Mouse (Mus musculus) CH12.LX (cell line): ENCODE data around the gene Brip1. TPM values are rescaled to one million over a fixed set of nuclear protein-coding genes. Genes with fewer than 3 reads are reported as not detected.
A peak's percentile ranks its signal among the peaks of the same experiment; 100 is the strongest.

Source experiments
- DNase-seq: peaks from one replicate; pipeline ENCODE4 v3.0.0-alpha.2; 2013; ENCODE audit errors: extremely low read depth
- H3K27ac ChIP-seq: 2 replicates; pipeline ENCODE4 v1.5.1; 2012; ENCODE audit warnings: low read depth, mild to moderate bottlenecking, control low read depth, moderate library complexity; ENCODE audit not compliant: insufficient read depth
- H3K27me3 ChIP-seq: replicated peaks from 2 replicates; pipeline ENCODE3; 2012; ENCODE audit warnings: inconsistent platforms
- H3K36me3 ChIP-seq, 2 experiments: replicated peaks in 1 of 2; 2 replicates each; pipeline versions ENCODE3 to v1.6.1; 2012; ENCODE audit warnings: inconsistent platforms in 1 of 2, low read length in 1 of 2, mild to moderate bottlenecking in 1 of 2, mixed read lengths in 1 of 2, moderate library complexity in 1 of 2; ENCODE audit not compliant: control insufficient read depth in 1 of 2, insufficient read depth in 1 of 2
- H3K4me1 ChIP-seq, 2 experiments: 2 replicates each; pipeline ENCODE4 v1.6.1; 2012; ENCODE audit warnings: inconsistent platforms in 1 of 2, moderate library complexity in 1 of 2; ENCODE audit not compliant: insufficient read depth in 2 of 2, control insufficient read depth in 1 of 2
- H3K4me2 ChIP-seq: 2 replicates; pipeline ENCODE4 v1.6.1; 2012; ENCODE audit warnings: low read depth, mild to moderate bottlenecking, control low read depth; ENCODE audit not compliant: poor library complexity, insufficient read depth, severe bottlenecking
- H3K4me3 ChIP-seq, 3 experiments: fragments of 150-350 bp in 1 of 3; sonication (generic) in 1 of 3; replicated peaks in 1 of 3; 2 replicates each; pipeline versions ENCODE3 to v1.5.1; 2011 to 2012; ENCODE audit warnings: low read depth in 2 of 3, low read length in 2 of 3, mild to moderate bottlenecking in 2 of 3, moderate library complexity in 2 of 3, control low read depth in 1 of 3, improper control_type of control experiment in 1 of 3, inconsistent platforms in 1 of 3, mixed read lengths in 1 of 3; ENCODE audit not compliant: poor library complexity in 1 of 3
- H3K79me2 ChIP-seq: replicated peaks from 2 replicates; pipeline ENCODE4 v1.6.1; 2012; ENCODE audit warnings: mild to moderate bottlenecking, moderate library complexity; ENCODE audit not compliant: control insufficient read depth, poor library complexity, insufficient read depth, severe bottlenecking; ENCODE audit errors: extremely low read depth
- H3K9ac ChIP-seq: 2 replicates; pipeline ENCODE4 v1.6.1; 2012; ENCODE audit warnings: low read depth, mild to moderate bottlenecking, control low read depth, moderate library complexity; ENCODE audit not compliant: insufficient read depth
- H3K9me3 ChIP-seq: replicated peaks from 2 replicates; pipeline ENCODE3; 2012; ENCODE audit warnings: low read length, inconsistent platforms, mixed read lengths
- BHLHE40 ChIP-seq: IDR thresholded peaks from 2 replicates; pipeline ENCODE4 v1.6.1; 2011; ENCODE audit warnings: mild to moderate bottlenecking, low read depth, low read length, improper control_type of control experiment
- CHD2 ChIP-seq: IDR thresholded peaks from 2 replicates; pipeline ENCODE4 v1.6.1; 2011; ENCODE audit warnings: low read length, improper control_type of control experiment
- CTCF ChIP-seq, 2 experiments: IDR thresholded peaks in 1 of 2; conservative IDR thresholded peaks in 1 of 2; 2 replicates each; pipeline ENCODE4 v1.5.1; 2011 to 2012; ENCODE audit warnings: low read depth in 2 of 2, low read length in 2 of 2, improper control_type of control experiment in 1 of 2, inconsistent platforms in 1 of 2, mild to moderate bottlenecking in 1 of 2, moderate library complexity in 1 of 2
- ELF1 ChIP-seq: IDR thresholded peaks from 2 replicates; pipeline ENCODE4 v1.6.1; 2014; ENCODE audit warnings: low read depth, mild to moderate bottlenecking, inconsistent platforms, low read length, improper control_type of control experiment
- EP300 ChIP-seq: IDR thresholded peaks from 2 replicates; pipeline ENCODE4 v1.6.1; 2011; ENCODE audit warnings: low read length, improper control_type of control experiment
- ETS1 ChIP-seq: conservative IDR thresholded peaks from 2 replicates; pipeline ENCODE4 v1.6.1; 2012; ENCODE audit warnings: low read depth, mild to moderate bottlenecking, inconsistent platforms, low read length, improper control_type of control experiment, moderate library complexity
- GABPA ChIP-seq: IDR thresholded peaks from 2 replicates; pipeline ENCODE4 v1.6.1; 2012; ENCODE audit warnings: low read depth, low read length, improper control_type of control experiment, inconsistent platforms; ENCODE audit not compliant: insufficient replicate concordance
- IRF4 ChIP-seq: IDR thresholded peaks from 2 replicates; pipeline ENCODE4 v1.6.1; 2014; ENCODE audit warnings: low read depth, mild to moderate bottlenecking, inconsistent platforms, low read length, improper control_type of control experiment
- JUND ChIP-seq: conservative IDR thresholded peaks from 2 replicates; pipeline ENCODE4 v1.6.1; 2011; ENCODE audit warnings: low read depth, low read length, improper control_type of control experiment
- KAT2A ChIP-seq: IDR thresholded peaks from 2 replicates; pipeline ENCODE4 v1.6.1; 2012; ENCODE audit warnings: low read length, improper control_type of control experiment, inconsistent platforms; ENCODE audit not compliant: insufficient replicate concordance
- MAFK ChIP-seq: IDR thresholded peaks from 2 replicates; pipeline ENCODE4 v1.6.1; 2011; ENCODE audit warnings: low read length, improper control_type of control experiment; ENCODE audit not compliant: insufficient replicate concordance
- MAX ChIP-seq: IDR thresholded peaks from 2 replicates; pipeline ENCODE4 v1.6.1; 2011; ENCODE audit warnings: low read length, improper control_type of control experiment
- MAZ ChIP-seq: IDR thresholded peaks from 2 replicates; pipeline ENCODE4 v1.6.1; 2012; ENCODE audit warnings: low read depth, mild to moderate bottlenecking, inconsistent platforms, low read length, improper control_type of control experiment, moderate library complexity
- MEF2A ChIP-seq: IDR thresholded peaks from 2 replicates; pipeline ENCODE4 v1.6.1; 2014; ENCODE audit warnings: low read depth, mild to moderate bottlenecking, inconsistent platforms, low read length, improper control_type of control experiment, borderline replicate concordance
- MXI1 ChIP-seq: IDR thresholded peaks from 2 replicates; pipeline ENCODE4 v1.6.1; 2011; ENCODE audit warnings: mild to moderate bottlenecking, low read depth, low read length, improper control_type of control experiment
- NRF1 ChIP-seq: IDR thresholded peaks from 2 replicates; pipeline ENCODE4 v1.6.1; 2014; ENCODE audit warnings: low read depth, mild to moderate bottlenecking, inconsistent platforms, low read length, improper control_type of control experiment, moderate library complexity
- PAX5 ChIP-seq: IDR thresholded peaks from 2 replicates; pipeline ENCODE4 v1.6.1; 2012; ENCODE audit warnings: low read length, inconsistent platforms, mixed read lengths
- POLR2A ChIP-seq: IDR thresholded peaks from 2 replicates; pipeline ENCODE4 v1.6.1; 2011; ENCODE audit warnings: low read depth, mild to moderate bottlenecking, improper control_type of control experiment, low read length
- RAD21 ChIP-seq: IDR thresholded peaks from 2 replicates; pipeline ENCODE4 v1.6.1; 2011; ENCODE audit warnings: low read depth, mild to moderate bottlenecking, low read length, improper control_type of control experiment, moderate library complexity
- RCOR1 ChIP-seq: conservative IDR thresholded peaks from 2 replicates; pipeline ENCODE4 v1.6.1; 2012; ENCODE audit warnings: low read depth, mild to moderate bottlenecking, inconsistent platforms, low read length, improper control_type of control experiment
- SMC3 ChIP-seq: IDR thresholded peaks from 2 replicates; pipeline ENCODE4 v1.6.1; 2011; ENCODE audit warnings: low read depth, low read length, improper control_type of control experiment
- UBTF ChIP-seq: IDR thresholded peaks from 2 replicates; pipeline ENCODE4 v1.6.1; 2012; ENCODE audit warnings: low read depth, mild to moderate bottlenecking, inconsistent platforms, low read length, improper control_type of control experiment, moderate library complexity
- USF1 ChIP-seq: IDR thresholded peaks from 2 replicates; pipeline ENCODE4 v1.6.1; 2014; ENCODE audit warnings: low read depth, mild to moderate bottlenecking, inconsistent platforms, low read length, improper control_type of control experiment
- USF2 ChIP-seq: conservative IDR thresholded peaks from 2 replicates; pipeline ENCODE4 v1.6.1; 2011; ENCODE audit warnings: low read depth, low read length, improper control_type of control experiment
- ZC3H11A ChIP-seq: IDR thresholded peaks from 2 replicates; pipeline ENCODE4 v1.6.1; 2012; ENCODE audit warnings: low read depth, mild to moderate bottlenecking, inconsistent platforms, low read length, improper control_type of control experiment
- ZKSCAN1 ChIP-seq: IDR thresholded peaks from 2 replicates; pipeline ENCODE4 v1.6.1; 2012; ENCODE audit warnings: low read depth, inconsistent platforms, low read length, improper control_type of control experiment, borderline replicate concordance
- dilution Hi-C: fragments of 300-500 bp; cut with MboI; formaldehyde crosslinking; loops from 2 replicates; pipeline ENCODE4 v1.14.3; 2020; ENCODE audit warnings: low sequenced_read_pairs; ENCODE audit not compliant: extremely low pct_unique_long_range_greater_than_20kb, extremely low pct_ligation_motif_present
- in situ Hi-C: fragments of 300-500 bp; cut with MboI; formaldehyde crosslinking; loops from 3 replicates; pipeline ENCODE4 v1.14.3; 2019; ENCODE audit warnings: low sequenced_read_pairs, low pct_ligation_motif_present, low pct_unique_long_range_greater_than_20kb, mixed read lengths
- polyA plus RNA-seq: library from polyadenylated mRNA; unstranded; fragments of >175 nt; gene quantifications from 2 replicates; pipeline ENCODE4 v1.2.1, GENCODE M21; 2012; ENCODE audit warnings: low read depth; ENCODE audit not compliant: insufficient read length
- total RNA-seq, 2 experiments: library from RNA; depleted of rRNA; stranded (reverse); fragments of 300-350 nt in 1 of 2; fragments of >200 nt in 1 of 2; gene quantifications; 2 replicates each; pipeline ENCODE4 v1.2.3; 2012 to 2014

Gene Brip1
- total and polyA plus RNA-seq, 3 experiments, result 21.1 to 26.1 (median 24.9) TPM

- in situ Hi-C loops (no loop called here), dilution Hi-C loops (no loop called here)
- no peak for DNase-seq
- Histone ChIP-seq H3K4me2 (no peak overlapping the region), H3K9ac (no peak overlapping the region), H3K9me3 (no peaks in the 10 kb centered on the region), H3K4me1 (no peaks in the 10 kb centered on the region), H3K27me3 (no peaks in the 10 kb centered on the region), H3K79me2 (no peaks in the 10 kb centered on the region), H3K36me3 (peaks cover 5 to 20% of the 10 kb centered on the region in 2 experiments), H3K4me3 (no peak overlapping the region), H3K27ac (no peak overlapping the region)
- TF ChIP-seq USF1 (no peak), ZKSCAN1 (no peak)
These were observed 25.2 kb downstream of the Brip1 start for GRCm38 (mm10) chr11:86175833-86176232.

- in situ Hi-C loops, result no loop called here
- peak; percentile 66 for DNase-seq
- no peak overlapping the region for H3K4me2 ChIP-seq
- no peaks in the 10 kb centered on the region for H3K27me3 ChIP-seq
- no peaks in the 10 kb centered on the region for H3K79me2 ChIP-seq
- H3K4me1 ChIP-seq, result no peaks in the 10 kb centered on the region
- H3K4me3 ChIP-seq, result no peak overlapping the region
- H3K27ac ChIP-seq, result no peak overlapping the region
- no peaks in the 10 kb centered on the region for H3K9me3 ChIP-seq
- no peak overlapping the region for H3K9ac ChIP-seq
- TF ChIP-seq CHD2, result no peak
- no peak for TF ChIP-seq GABPA
- 0 out of 2 replicates have a peak, but pooled peaks have one; percentile 3 for TF ChIP-seq ZC3H11A
- TF ChIP-seq MAZ, result peak; percentile 71; the same call in 1 of the 2 replicates
- no peak for TF ChIP-seq MXI1
- peak; percentile 19; the same call in 1 of the 2 replicates for TF ChIP-seq IRF4
- peak; percentile 32 to 85 for TF ChIP-seq CTCF (conservative IDR thresholded peaks at IDR 0.05 in 1 of 2, IDR thresholded peaks at IDR 0.05 in 1 of 2; ENCODE audit: low read depth in 2 of 2, low read length in 2 of 2)
- no peak for TF ChIP-seq MAFK
- no peak for TF ChIP-seq RCOR1
- 0 out of 2 replicates have a peak, but pooled peaks have one; percentile 12 for TF ChIP-seq JUND
- peak; percentile 91 for TF ChIP-seq RAD21
- peak; percentile 79 for TF ChIP-seq SMC3
- dilution Hi-C loops, result no loop called here
- peaks cover 14 to 33% of the 10 kb centered on the region in 2 experiments for H3K36me3 ChIP-seq
These were observed 26.8 kb downstream of the Brip1 start for GRCm38 (mm10) chr11:86174173-86174572.

GRCm38 (mm10) chr11:86170743-86171142, 30.2 kb downstream of the Brip1 start:
- in situ Hi-C loops, result no loop called here
- dilution Hi-C loops, result no loop called here
- no peaks in the 10 kb centered on the region for H3K79me2 ChIP-seq
- no peak overlapping the region for H3K9ac ChIP-seq
- no peaks in the 10 kb centered on the region for H3K27me3 ChIP-seq
- DNase-seq, result no peak
- H3K4me1 ChIP-seq, result no peaks in the 10 kb centered on the region
- H3K4me2 ChIP-seq, result no peak overlapping the region
- H3K36me3 ChIP-seq, result peaks cover 18 to 51% of the 10 kb centered on the region in 2 experiments
- no peak overlapping the region for H3K4me3 ChIP-seq
- TF ChIP-seq MAX, result no peak
- TF ChIP-seq RAD21, result no peak
- TF ChIP-seq CTCF (conservative IDR thresholded peaks at IDR 0.05 in 1 of 2, IDR thresholded peaks at IDR 0.05 in 1 of 2; ENCODE audit: low read depth in 2 of 2, low read length in 2 of 2), result no peak
- TF ChIP-seq IRF4, result no peak
- TF ChIP-seq ZC3H11A, result no peak
- TF ChIP-seq ELF1, result no peak
- TF ChIP-seq NRF1, result no peak
- TF ChIP-seq MEF2A, result no peak
- no peak for TF ChIP-seq ZKSCAN1
- no peak for TF ChIP-seq USF2
- no peak for TF ChIP-seq MAFK
- no peak for TF ChIP-seq POLR2A
- TF ChIP-seq ETS1, result no peak
- no peak for TF ChIP-seq UBTF
- TF ChIP-seq MAZ, result no peak
- TF ChIP-seq KAT2A, result no peak
- no peak for TF ChIP-seq BHLHE40
- no peak for TF ChIP-seq PAX5
- TF ChIP-seq EP300, result no peak
- H3K9me3 ChIP-seq, result no peaks in the 10 kb centered on the region
- H3K27ac ChIP-seq, result no peak overlapping the region
